Mouse (Mus musculus): ENCODE results near the gene Zfp874a. TPM values are rescaled to one million over a fixed set of nuclear protein-coding genes. Genes with fewer than 3 reads are reported as not detected.
"Not testable (repeated sequence)": the region's sequence is repeated elsewhere in the genome, so short reads cannot be mapped to it uniquely, and the experiment has no call there.

Zfp874a gene
- polyA plus RNA-seq, 1 experiment from 2014 or later, result 9.5 TPM

- not testable (repeated sequence) for H3K4me3 ChIP-seq
- WGBS, result 85% methylated on average over 1 of the region's 3 CpGs
Observed at GRCm38 (mm10) chr13:67437095-67437494, 14.3 kb downstream of the Zfp874a start.

GRCm38 (mm10) chr13:67428116-67428515, 23.3 kb downstream of the Zfp874a start:
- H3K9me3 ChIP-seq, result no peaks in the 10 kb centered on the region
- H3K36me3 ChIP-seq, result no peaks in the 10 kb centered on the region
- H3K9ac ChIP-seq, result no peak overlapping the region
- no peak for ATAC-seq (ENCODE audit: insufficient number of reproducible peaks, insufficient read depth, low FRiP score, low TSS enrichment)
- no peak overlapping the region for H3K4me2 ChIP-seq (replicated peaks)
- 77% methylated on average over 3 of the region's 3 CpGs for WGBS
- H3K4me3 ChIP-seq, result no peak overlapping the region
- no peaks in the 10 kb centered on the region for H3K27me3 ChIP-seq
- H3K4me1 ChIP-seq, result no peaks in the 10 kb centered on the region
- H3K27ac ChIP-seq, result no peak overlapping the region

More at GRCm38 (mm10) chr13:67437095-67437494, 14.3 kb downstream of the Zfp874a start:
- not testable (repeated sequence) for H3K4me1 ChIP-seq; H3K27ac ChIP-seq; H3K9me3 ChIP-seq; ATAC-seq (ENCODE audit: insufficient number of reproducible peaks, insufficient read depth, low FRiP score, low TSS enrichment); H3K4me2 ChIP-seq (replicated peaks); H3K36me3 ChIP-seq; H3K9ac ChIP-seq; H3K27me3 ChIP-seq

- not testable (repeated sequence) for H3K4me2 ChIP-seq (replicated peaks)
Observed at GRCm38 (mm10) chr13:67425699-67426098, 25.7 kb downstream of the Zfp874a start.

GRCm38 (mm10) chr13:67422532-67422931, 28.9 kb downstream of the Zfp874a start:
- ATAC-seq (ENCODE audit: insufficient number of reproducible peaks, insufficient read depth, low FRiP score, low TSS enrichment); H3K36me3 ChIP-seq; H3K27me3 ChIP-seq; H3K9ac ChIP-seq; H3K9me3 ChIP-seq; H3K27ac ChIP-seq; H3K4me3 ChIP-seq; H3K4me2 ChIP-seq (replicated peaks); H3K4me1 ChIP-seq: not testable (repeated sequence)
- WGBS, result 74% methylated on average over 2 of the region's 2 CpGs

More at GRCm38 (mm10) chr13:67425699-67426098, 25.7 kb downstream of the Zfp874a start:
- H3K4me3 ChIP-seq; H3K27me3 ChIP-seq; ATAC-seq (ENCODE audit: insufficient number of reproducible peaks, insufficient read depth, low FRiP score, low TSS enrichment); H3K9ac ChIP-seq; H3K27ac ChIP-seq; H3K4me1 ChIP-seq; H3K9me3 ChIP-seq; H3K36me3 ChIP-seq: not testable (repeated sequence)

GRCm38 (mm10) chr13:67421207-67421857, 30.1 kb downstream of the Zfp874a start, which contains the start of gene Zfp459:
Gene Zfp459 (minus strand): TSS chr13:67421418.
- H3K27ac ChIP-seq, result no peak within 1 kb of the TSS
- peak within 1 kb of the TSS; percentile 68 for H3K4me2 ChIP-seq (replicated peaks)
- peak within 1 kb of the TSS; percentile 59 for H3K4me3 ChIP-seq
- H3K4me1 ChIP-seq, result no peaks in the 10 kb centered on the region
- no peaks in the 10 kb centered on the region for H3K36me3 ChIP-seq
- no peaks in the 10 kb centered on the region for H3K9me3 ChIP-seq
- peak within 1 kb of the TSS; percentile 60 for H3K9ac ChIP-seq
- no peaks in the 10 kb centered on the region for H3K27me3 ChIP-seq
- 3% methylated on average over 22 of the region's 22 CpGs for WGBS
- peak; percentile 83 for ATAC-seq (ENCODE audit: insufficient number of reproducible peaks, insufficient read depth, low FRiP score, low TSS enrichment)

GRCm38 (mm10) chr13:67420558-67421206, 30.7 kb downstream of the Zfp874a start:
- peak; percentile 17; the same call in 1 of the 2 replicates for ATAC-seq (ENCODE audit: insufficient number of reproducible peaks, insufficient read depth, low FRiP score, low TSS enrichment)
- WGBS, result 30% methylated on average over 11 of the region's 11 CpGs
- Histone ChIP-seq H3K9me3 (no peaks in the 10 kb centered on the region), H3K27ac (no peak overlapping the region), H3K4me2 (replicated peaks) (peak overlapping the region; percentile 68), H3K9ac (peak overlapping the region; percentile 60), H3K36me3 (no peaks in the 10 kb centered on the region), H3K27me3 (no peaks in the 10 kb centered on the region), H3K4me1 (no peaks in the 10 kb centered on the region), H3K4me3 (peak overlapping the region; percentile 59)

GRCm38 (mm10) chr13:67416811-67417210, 34.6 kb downstream of the Zfp874a start:
- Histone ChIP-seq H3K9me3 (no peaks in the 10 kb centered on the region), H3K4me3 (no peak overlapping the region), H3K36me3 (no peaks in the 10 kb centered on the region), H3K4me1 (no peaks in the 10 kb centered on the region), H3K9ac (no peak overlapping the region), H3K27ac (no peak overlapping the region), H3K4me2 (replicated peaks) (no peak overlapping the region), H3K27me3 (no peaks in the 10 kb centered on the region)
- no peak for ATAC-seq (ENCODE audit: insufficient number of reproducible peaks, insufficient read depth, low FRiP score, low TSS enrichment)
- WGBS, result 88% methylated on average over 3 of the region's 3 CpGs

GRCm38 (mm10) chr13:67415759-67416158, 35.7 kb downstream of the Zfp874a start:
- Histone ChIP-seq H3K9ac (no peak overlapping the region), H3K27ac (no peak overlapping the region), H3K36me3 (no peaks in the 10 kb centered on the region), H3K4me1 (no peaks in the 10 kb centered on the region), H3K4me2 (replicated peaks) (no peak overlapping the region), H3K9me3 (no peaks in the 10 kb centered on the region), H3K4me3 (no peak overlapping the region), H3K27me3 (no peaks in the 10 kb centered on the region)
- WGBS, result 86% methylated on average over 6 of the region's 6 CpGs
- no peak for ATAC-seq (ENCODE audit: insufficient number of reproducible peaks, insufficient read depth, low FRiP score, low TSS enrichment)

GRCm38 (mm10) chr13:67413634-67414033, 37.8 kb downstream of the Zfp874a start:
- ATAC-seq (ENCODE audit: insufficient number of reproducible peaks, insufficient read depth, low FRiP score, low TSS enrichment); H3K4me2 ChIP-seq (replicated peaks); H3K4me3 ChIP-seq; H3K27ac ChIP-seq; H3K4me1 ChIP-seq; H3K27me3 ChIP-seq; H3K9me3 ChIP-seq; H3K9ac ChIP-seq; H3K36me3 ChIP-seq: not testable (repeated sequence)
- 68% methylated on average over 3 of the region's 3 CpGs for WGBS

GRCm38 (mm10) chr13:67399183-67399903, 52.1 kb downstream of the Zfp874a start, which contains the start of gene Zfp429:
Gene Zfp429 (minus strand): TSS chr13:67399819.
- H3K27me3 ChIP-seq, H3K9me3 ChIP-seq, H3K4me1 ChIP-seq, H3K36me3 ChIP-seq, H3K27ac ChIP-seq: not testable (repeated sequence)
- peak within 1 kb of the TSS; percentile 55 for H3K4me2 ChIP-seq (replicated peaks)
- peak within 1 kb of the TSS; percentile 60 for H3K9ac ChIP-seq
- peak within 1 kb of the TSS; percentile 65 for H3K4me3 ChIP-seq
- ATAC-seq (ENCODE audit: insufficient number of reproducible peaks, insufficient read depth, low FRiP score, low TSS enrichment), result peak; percentile 94
- WGBS, result 6% methylated on average over 14 of the region's 16 CpGs

GRCm38 (mm10) chr13:67376255-67376654, 75.2 kb downstream of the Zfp874a start:
- H3K36me3 ChIP-seq; H3K27ac ChIP-seq; H3K4me3 ChIP-seq; ATAC-seq (ENCODE audit: insufficient number of reproducible peaks, insufficient read depth, low FRiP score, low TSS enrichment); H3K4me2 ChIP-seq (replicated peaks); H3K9ac ChIP-seq; H3K4me1 ChIP-seq; H3K9me3 ChIP-seq; H3K27me3 ChIP-seq: not testable (repeated sequence)
- 81% methylated on average over 3 of the region's 3 CpGs for WGBS

Measured in embryonic facial prominence, embryonic 12.5 days (tissue).